Mouse (Mus musculus) monocyte, adult 5-6 weeks (primary cell): ENCODE data around the gene Olfr1055. TPM values are rescaled to one million over a fixed set of nuclear protein-coding genes. Genes with fewer than 3 reads are reported as not detected.
"Not testable (repeated sequence)": the region's sequence is repeated elsewhere in the genome, so short reads cannot be mapped to it uniquely, and the experiment has no call there.

Experiments used
- ATAC-seq: fragments of 153-309, 156-312 bp; replicated peaks from 2 replicates; pipeline ENCODE4 v1.8.0; 2017; ENCODE audit warnings: mild to moderate bottlenecking; ENCODE audit not compliant: low TSS enrichment, insufficient number of reproducible peaks, severe bottlenecking, poor library complexity, low FRiP score
- total RNA-seq: library from RNA; stranded (forward); fragments of 200-1000, 200-491, 200-594 nt; gene quantifications from 3 replicates; pipeline ENCODE4 v1.2.3, GENCODE M21; 2017

Gene Olfr1055
- total RNA-seq = not detected in 3 replicates

DNA sequence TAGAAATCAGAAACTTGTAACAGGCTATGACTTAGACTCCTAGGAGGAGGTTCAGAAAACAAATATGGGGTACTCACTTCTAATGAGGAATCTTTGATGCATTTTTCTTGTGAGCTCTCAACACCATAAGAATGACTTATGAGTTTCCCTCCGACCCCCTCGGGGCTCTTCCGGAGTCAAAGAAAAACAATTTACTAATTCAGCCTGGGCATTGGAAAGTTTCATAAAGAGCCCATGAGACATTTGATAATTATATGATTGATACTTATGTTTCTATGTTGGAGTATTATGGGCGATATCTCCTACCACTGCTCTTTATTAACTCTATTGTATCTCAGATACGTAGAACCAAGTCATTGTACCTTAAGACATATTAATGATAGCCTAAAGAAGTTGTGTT is at the start of gene Olfr1055:
Gene Olfr1055 (minus strand): TSS at position 101 of the 400 bp plus-strand sequence.
- ATAC-seq = no peak

GRCm38 (mm10) chr2:86395114-86395513 is 45.0 kb upstream of the Olfr1055 start:
- ATAC-seq = no peak

GRCm38 (mm10) chr2:86388461-86388860 is 38.4 kb upstream of the Olfr1055 start, which contains the start of gene Olfr1058:
Gene Olfr1058 (minus strand): TSS chr2:86388561.
- ATAC-seq = not testable (repeated sequence)

- ATAC-seq = no peak
These were observed 28.2 kb upstream of the Olfr1055 start, which contains the start of gene Olfr1057 for GRCm38 (mm10) chr2:86378293-86378692. Gene Olfr1057 (minus strand): TSS chr2:86378393.

DNA sequence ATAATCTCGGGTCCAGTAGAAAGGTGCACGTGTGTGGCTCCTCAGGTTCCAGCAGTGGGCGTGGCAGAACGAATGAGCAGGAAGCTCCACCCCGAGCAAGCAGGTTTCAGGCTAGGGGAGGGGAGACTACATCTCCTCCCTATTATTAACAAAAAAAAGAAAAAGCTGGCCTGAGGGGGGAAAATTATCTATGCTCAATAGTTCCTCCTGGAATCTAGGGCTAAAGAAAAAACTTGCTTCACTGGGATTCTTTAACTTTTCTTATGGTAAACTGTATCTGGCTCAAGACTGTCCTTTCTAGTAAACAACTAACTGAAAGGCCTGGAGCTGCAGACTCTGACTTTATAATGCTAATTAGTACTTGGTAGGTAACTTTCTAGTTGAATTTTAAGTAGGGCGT is 16.3 kb upstream of the Olfr1055 start:
- ATAC-seq = not testable (repeated sequence)

- no peak for ATAC-seq
These were observed 12.3 kb upstream of the Olfr1055 start, which contains the start of gene Olfr1056 for GRCm38 (mm10) chr2:86362369-86362768. Gene Olfr1056 (minus strand): TSS chr2:86362469.

- not testable (repeated sequence) for ATAC-seq
These were observed 1.7 kb upstream of the Olfr1055 start for GRCm38 (mm10) chr2:86351751-86352150.

DNA sequence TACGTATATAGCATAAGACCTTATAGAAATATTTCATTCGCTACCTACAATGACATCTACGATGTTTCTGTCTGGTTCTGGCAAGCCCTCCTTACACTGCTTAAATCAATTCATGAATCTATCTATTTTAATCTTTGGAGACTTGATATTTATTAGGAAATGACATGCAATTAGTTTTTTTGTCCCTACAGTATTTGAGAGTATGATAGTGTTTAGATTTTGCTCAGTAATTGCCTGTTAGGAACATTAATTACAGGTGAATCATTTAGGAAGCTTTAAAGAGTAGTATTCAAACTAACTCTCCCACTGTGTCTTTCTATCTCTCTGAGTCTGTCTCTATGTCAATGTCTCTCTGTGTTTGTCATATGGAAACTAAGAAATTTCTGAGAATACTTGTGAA is 14.8 kb downstream of the Olfr1055 start, which contains the start of gene Olfr1054:
Gene Olfr1054 (minus strand): TSS at position 101 of the 400 bp plus-strand sequence.
- ATAC-seq = no peak

DNA sequence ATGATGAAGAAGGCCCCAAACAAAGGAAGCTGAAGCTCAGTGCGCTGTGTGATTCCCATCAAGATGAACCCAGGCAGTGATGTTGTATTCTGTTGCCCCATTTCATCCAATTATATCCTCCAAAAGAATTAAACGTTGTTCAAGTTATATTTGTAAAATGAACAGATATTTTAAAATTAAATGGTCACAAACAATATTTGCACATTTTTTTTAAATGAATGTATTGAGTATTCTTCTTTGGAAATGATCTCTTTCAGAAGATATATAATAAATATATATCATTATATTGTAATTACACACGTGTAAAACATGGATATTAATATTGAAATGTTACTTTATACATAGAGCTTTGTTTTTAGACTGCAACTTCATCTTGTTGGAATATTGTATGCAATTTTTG is 34.9 kb downstream of the Olfr1055 start, which contains the start of gene Olfr1053:
Gene Olfr1053 (minus strand): TSS at position 101 of the 400 bp plus-strand sequence.
- ATAC-seq = no peak

Other genes with a start within 250 kb of the Olfr1055 start
- gene Olfr1039, start 214.4 kb downstream of the Olfr1055 start, total RNA-seq = not detected in 3 replicates
- gene Olfr1040, start 203.6 kb downstream of the Olfr1055 start, total RNA-seq = not detected in 3 replicates
- not detected in 3 replicates for gene Olfr1042, start 188.4 kb downstream of the Olfr1055 start, total RNA-seq
- not detected in 3 replicates for gene Olfr1043, start 182.8 kb downstream of the Olfr1055 start, total RNA-seq
- gene Olfr1044, start 172.5 kb downstream of the Olfr1055 start, total RNA-seq = not detected in 3 replicates
- not detected in 3 replicates for gene Olfr52, start 164.6 kb downstream of the Olfr1055 start, total RNA-seq
- not detected in 3 replicates for gene Olfr1045, start 147.3 kb downstream of the Olfr1055 start, total RNA-seq
- not detected in 3 replicates for gene Olfr1046, start 131.0 kb downstream of the Olfr1055 start, total RNA-seq
- not detected in 3 replicates for gene Olfr1047, start 118.9 kb downstream of the Olfr1055 start, total RNA-seq
- gene Olfr1048, start 110.0 kb downstream of the Olfr1055 start, total RNA-seq = not detected in 3 replicates
- not detected in 3 replicates for gene Olfr1049, start 92.0 kb downstream of the Olfr1055 start, total RNA-seq
- not detected in 3 replicates for gene Olfr1051, start 71.2 kb downstream of the Olfr1055 start, total RNA-seq
- not detected in 3 replicates for gene Olfr1052, start 57.8 kb downstream of the Olfr1055 start, total RNA-seq
- gene Olfr1053, start 35.0 kb downstream of the Olfr1055 start, total RNA-seq = not detected in 3 replicates
- not detected in 3 replicates for gene Olfr1054, start 14.9 kb downstream of the Olfr1055 start, total RNA-seq
- 0.64 TPM in 1 of 3 replicates, not detected in the others for gene Olfr1056, start 12.2 kb upstream of the Olfr1055 start, total RNA-seq
- not detected in 3 replicates for gene Olfr1057, start 28.1 kb upstream of the Olfr1055 start, total RNA-seq
- not detected in 3 replicates for gene Olfr1058, start 38.3 kb upstream of the Olfr1055 start, total RNA-seq
- gene Olfr1061, start 63.8 kb upstream of the Olfr1055 start, total RNA-seq = not detected in 3 replicates
- not detected in 3 replicates for gene Olfr1062, start 76.5 kb upstream of the Olfr1055 start, total RNA-seq
- gene Olfr1065, start 100.3 kb upstream of the Olfr1055 start, total RNA-seq = not detected in 3 replicates
- not detected in 3 replicates for gene Olfr1066, start 106.0 kb upstream of the Olfr1055 start, total RNA-seq
- gene Olfr228, start 137.1 kb upstream of the Olfr1055 start, total RNA-seq = not detected in 3 replicates
- not detected in 3 replicates for gene Olfr1076, start 158.2 kb upstream of the Olfr1055 start, total RNA-seq
- gene Olfr1079, start 192.2 kb upstream of the Olfr1055 start, total RNA-seq = not detected in 3 replicates
- gene Olfr1080, start 208.0 kb upstream of the Olfr1055 start, total RNA-seq = not detected in 3 replicates
- not detected in 3 replicates for gene Olfr1082, start 248.7 kb upstream of the Olfr1055 start, total RNA-seq